ENCODE assay signal across 8 mouse cellular contexts in the genomic region with DNA sequence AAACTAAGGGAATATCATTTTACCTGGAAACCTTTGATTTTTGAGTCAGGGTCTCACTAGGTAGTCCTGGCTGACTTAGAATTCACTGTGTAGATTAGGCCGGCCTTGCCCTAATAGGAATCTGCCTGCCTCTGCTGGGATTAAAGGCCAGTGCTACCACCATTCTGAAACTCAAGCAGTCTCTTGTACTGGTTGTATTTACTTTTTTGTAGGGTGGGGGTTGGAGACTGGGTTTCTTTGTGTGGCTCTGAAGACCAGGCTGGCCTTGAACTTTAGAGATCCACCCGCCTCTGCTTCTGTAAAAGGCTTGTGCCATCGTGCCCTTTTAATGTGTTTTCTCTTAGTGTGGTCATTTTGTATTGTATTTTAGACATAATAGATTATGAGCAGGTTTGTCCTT. TPM values are rescaled to one million over a fixed set of nuclear protein-coding genes. Genes with fewer than 3 reads are reported as not detected.
DNase-seq lines count a peak whose midpoint lies in the region; ATAC-seq and TF ChIP-seq lines count a peak whose summit lies in the region.

No protein-coding gene starts in this region.

- peak overlapping the region; percentile 78 for H3K4me3 ChIP-seq in layer of hippocampus, adult 2 months
- peak overlapping the region; percentile 26 for H3K4me3 ChIP-seq in embryonic facial prominence, embryonic 11.5 days (ENCODE audit: low read depth, low read length)
- H3K4me3 ChIP-seq in intestine, embryonic 14.5 days (ENCODE audit: low read depth, low read length), result peak overlapping the region; percentile 97
- peak overlapping the region; percentile 24; the same call in 1 of the 2 replicates for H3K4me3 ChIP-seq in neural tube, embryonic 12.5 days

- H3K36me3 ChIP-seq in embryonic facial prominence, embryonic 11.5 days (replicated peaks; ENCODE audit: control insufficient read depth, insufficient read depth, low read depth, low read length), result peaks cover 3% of the 10 kb centered on the region; the same call in 1 of the 2 replicates
- peaks cover 26% of the 10 kb centered on the region for H3K36me3 ChIP-seq in intestine, embryonic 14.5 days (ENCODE audit: control insufficient read depth, insufficient read depth, low read length)
- peaks cover 17% of the 10 kb centered on the region for H3K36me3 ChIP-seq in neural tube, embryonic 12.5 days

- no peak for DNase-seq in layer of hippocampus, adult 2 months (ENCODE audit: low spot score in 2 of 2)
- DNase-seq in layer of hippocampus, adult 18-20 months (ENCODE audit: low spot score in 2 of 2), result no peak
- DNase-seq in embryonic facial prominence, embryonic 11.5 days (ENCODE audit: low spot score), result no peak
- peak; percentile 43 for DNase-seq in intestine, embryonic 14.5 days (ENCODE audit: low spot score)
- DNase-seq in right cerebral cortex, postnatal 10 days (ENCODE audit: low spot score in 2 of 2), result no peak
- no peak for DNase-seq in urinary bladder, postnatal 4 days (ENCODE audit: low spot score in 2 of 2)
- no peak for DNase-seq in B cell, adult 2 months

- peak overlapping the region; percentile 50 for H3K4me2 ChIP-seq in embryonic facial prominence, embryonic 11.5 days (ENCODE audit: low read depth, low read length)
- peak overlapping the region; percentile 72 for H3K4me2 ChIP-seq in intestine, embryonic 14.5 days (ENCODE audit: low read length)
- peak overlapping the region; percentile 84 for H3K4me2 ChIP-seq in neural tube, embryonic 12.5 days (replicated peaks)

- peak overlapping the region; percentile 25; the same call in 1 of the 2 replicates for H3K9ac ChIP-seq in embryonic facial prominence, embryonic 11.5 days (replicated peaks; ENCODE audit: low read length)
- H3K9ac ChIP-seq in intestine, embryonic 14.5 days (ENCODE audit: low read length), result no peak overlapping the region; the same call in 1 of the 2 replicates
- H3K9ac ChIP-seq in neural tube, embryonic 12.5 days, result 0 out of 2 replicates have a peak overlapping the region, but pooled peaks have one; percentile 17

- H3K27ac ChIP-seq in layer of hippocampus, adult 2 months, result no peak overlapping the region
- H3K27ac ChIP-seq in embryonic facial prominence, embryonic 11.5 days (replicated peaks; ENCODE audit: low read depth, low read length), result no peak overlapping the region
- H3K27ac ChIP-seq in intestine, embryonic 14.5 days (ENCODE audit: low read depth), result no peak overlapping the region
- H3K27ac ChIP-seq in neural tube, embryonic 12.5 days, result no peak overlapping the region

- no peaks in the 10 kb centered on the region for H3K9me3 ChIP-seq in embryonic facial prominence, embryonic 11.5 days (replicated peaks; ENCODE audit: control insufficient read depth, low read length)
- H3K9me3 ChIP-seq in intestine, embryonic 14.5 days (ENCODE audit: control insufficient read depth, low read length), result no peaks in the 10 kb centered on the region
- no peaks in the 10 kb centered on the region for H3K9me3 ChIP-seq in neural tube, embryonic 12.5 days

- ATAC-seq in embryonic facial prominence, embryonic 11.5 days (replicated peaks; ENCODE audit: insufficient number of reproducible peaks, low FRiP score, low TSS enrichment, low read depth), result no peak
- ATAC-seq in intestine, embryonic 14.5 days (replicated peaks; ENCODE audit: low FRiP score, low TSS enrichment, low read depth), result no peak
- no peak for ATAC-seq in neural tube, embryonic 12.5 days (ENCODE audit: low FRiP score, low read depth)

- TF ChIP-seq CTCF in layer of hippocampus, adult 2 months (conservative IDR thresholded peaks at IDR 0.05), result no peak

- no peaks in the 10 kb centered on the region for H3K4me1 ChIP-seq in embryonic facial prominence, embryonic 11.5 days (ENCODE audit: control insufficient read depth, insufficient read depth, low read length)
- peaks cover 3% of the 10 kb centered on the region; the same call in 1 of the 2 replicates for H3K4me1 ChIP-seq in intestine, embryonic 14.5 days (replicated peaks; ENCODE audit: control insufficient read depth, insufficient read depth, low read length)
- peaks cover 12% of the 10 kb centered on the region for H3K4me1 ChIP-seq in neural tube, embryonic 12.5 days

- H3K27me3 ChIP-seq in embryonic facial prominence, embryonic 11.5 days (ENCODE audit: control insufficient read depth, insufficient read depth, low read length), result no peaks in the 10 kb centered on the region
- no peaks in the 10 kb centered on the region for H3K27me3 ChIP-seq in intestine, embryonic 14.5 days (replicated peaks; ENCODE audit: control insufficient read depth, insufficient read depth, low read length)
- no peaks in the 10 kb centered on the region for H3K27me3 ChIP-seq in neural tube, embryonic 12.5 days (replicated peaks)

- 68% methylated on average over 3 of the region's 3 CpGs for WGBS in embryonic facial prominence, embryonic 11.5 days
- 65% methylated on average over 3 of the region's 3 CpGs for WGBS in intestine, embryonic 14.5 days
- 53% methylated on average over 3 of the region's 3 CpGs for WGBS in neural tube, embryonic 12.5 days

RNA-seq across cellular contexts. Expression of a gene that starts 1.9 kb away (rescaled TPM):
- total RNA-seq in layer of hippocampus, adult 2 months (2021), result 100 to 1,000 TPM; 259 to 285 TPM
- total RNA-seq in layer of hippocampus, adult 18-20 months (2021), result 100 to 1,000 TPM; 221 to 230 TPM
- 135 and 143 TPM in 2 replicates for polyA plus RNA-seq in embryonic facial prominence, embryonic 11.5 days (2014; fragmentation: Nextera tagmentation; extraction: Ambion mirVana)
- polyA plus RNA-seq in intestine, embryonic 14.5 days (2014; fragmentation: Nextera tagmentation; extraction: Ambion mirVana), result 138 and 146 TPM in 2 replicates
- polyA plus RNA-seq in neural tube, embryonic 12.5 days (2016; fragmentation: Nextera tagmentation; extraction: Ambion mirVana), result 141 and 154 TPM in 2 replicates

RNA-seq across cellular contexts. Expression of a gene that starts 2.5 kb away (rescaled TPM):
- 10 to 100 TPM; 52.9 to 54.3 TPM for total RNA-seq in layer of hippocampus, adult 2 months (2021)
- total RNA-seq in layer of hippocampus, adult 18-20 months (2021), result 10 to 100 TPM; 47.4 to 51.2 TPM
- polyA plus RNA-seq in embryonic facial prominence, embryonic 11.5 days (2014; fragmentation: Nextera tagmentation; extraction: Ambion mirVana), result 113 and 117 TPM in 2 replicates
- 125 and 137 TPM in 2 replicates for polyA plus RNA-seq in intestine, embryonic 14.5 days (2014; fragmentation: Nextera tagmentation; extraction: Ambion mirVana)
- polyA plus RNA-seq in neural tube, embryonic 12.5 days (2016; fragmentation: Nextera tagmentation; extraction: Ambion mirVana), result 89.0 and 92.3 TPM in 2 replicates

RNA-seq across cellular contexts. Expression of a gene that starts 30.4 kb away (rescaled TPM):
- 10 to 100 TPM; 10.3 to 10.5 TPM for total RNA-seq in layer of hippocampus, adult 2 months (2021)
- total RNA-seq in layer of hippocampus, adult 18-20 months (2021), result 10 to 100 TPM in 1 of 2 experiments, 1 to 10 TPM in 1; 9.7 to 11.3 TPM
- 3.5 and 4.7 TPM in 2 replicates for polyA plus RNA-seq in embryonic facial prominence, embryonic 11.5 days (2014; fragmentation: Nextera tagmentation; extraction: Ambion mirVana)
- 2.4 and 2.8 TPM in 2 replicates for polyA plus RNA-seq in intestine, embryonic 14.5 days (2014; fragmentation: Nextera tagmentation; extraction: Ambion mirVana)
- polyA plus RNA-seq in neural tube, embryonic 12.5 days (2016; fragmentation: Nextera tagmentation; extraction: Ambion mirVana), result 6.3 and 6.4 TPM in 2 replicates

RNA-seq across cellular contexts. Expression of a gene that starts 39.3 kb away (rescaled TPM):
- 10 to 100 TPM; 24.4 to 28.8 TPM for total RNA-seq in layer of hippocampus, adult 2 months (2021)
- total RNA-seq in layer of hippocampus, adult 18-20 months (2021), result 10 to 100 TPM; 18.5 to 19.7 TPM
- polyA plus RNA-seq in embryonic facial prominence, embryonic 11.5 days (2014; fragmentation: Nextera tagmentation; extraction: Ambion mirVana), result 32.4 and 36.7 TPM in 2 replicates
- polyA plus RNA-seq in intestine, embryonic 14.5 days (2014; fragmentation: Nextera tagmentation; extraction: Ambion mirVana), result 24.3 and 24.7 TPM in 2 replicates
- 26.1 and 30.5 TPM in 2 replicates for polyA plus RNA-seq in neural tube, embryonic 12.5 days (2016; fragmentation: Nextera tagmentation; extraction: Ambion mirVana)

RNA-seq across cellular contexts. Expression of a gene that starts 51.6 kb away (rescaled TPM):
- 100 to 1,000 TPM in 1 of 2 experiments, 10 to 100 TPM in 1; 97.3 to 104 TPM for total RNA-seq in layer of hippocampus, adult 2 months (2021)
- 100 to 1,000 TPM; 104 to 112 TPM for total RNA-seq in layer of hippocampus, adult 18-20 months (2021)
- polyA plus RNA-seq in embryonic facial prominence, embryonic 11.5 days (2014; fragmentation: Nextera tagmentation; extraction: Ambion mirVana), result 39.8 and 41.6 TPM in 2 replicates
- polyA plus RNA-seq in intestine, embryonic 14.5 days (2014; fragmentation: Nextera tagmentation; extraction: Ambion mirVana), result 29.1 and 31.1 TPM in 2 replicates
- polyA plus RNA-seq in neural tube, embryonic 12.5 days (2016; fragmentation: Nextera tagmentation; extraction: Ambion mirVana), result 58.0 and 58.5 TPM in 2 replicates

Comparison
In these comparisons a context has a peak if more than half of its experiments do, and no peak if none do; other contexts are left out.
1. H3K4me3 ChIP-seq: peak in every context shown above with its lines; median percentile 97 in intestine, embryonic 14.5 days; 78 in layer of hippocampus, adult 2 months; 26 in embryonic facial prominence, embryonic 11.5 days; 24 in neural tube, embryonic 12.5 days.